Mouse (Mus musculus): Measurements from ENCODE around the gene Kdm5b. TPM values are rescaled to one million over a fixed set of nuclear protein-coding genes. Genes with fewer than 3 reads are reported as not detected.
A peak's percentile ranks its signal among the peaks of the same experiment; 100 is the strongest.

The Kdm5b gene
- 28.5 and 29.5 TPM in 2 replicates for polyA plus RNA-seq (2015; fragmentation: Nextera tagmentation; extraction: Ambion mirVana)

DNA sequence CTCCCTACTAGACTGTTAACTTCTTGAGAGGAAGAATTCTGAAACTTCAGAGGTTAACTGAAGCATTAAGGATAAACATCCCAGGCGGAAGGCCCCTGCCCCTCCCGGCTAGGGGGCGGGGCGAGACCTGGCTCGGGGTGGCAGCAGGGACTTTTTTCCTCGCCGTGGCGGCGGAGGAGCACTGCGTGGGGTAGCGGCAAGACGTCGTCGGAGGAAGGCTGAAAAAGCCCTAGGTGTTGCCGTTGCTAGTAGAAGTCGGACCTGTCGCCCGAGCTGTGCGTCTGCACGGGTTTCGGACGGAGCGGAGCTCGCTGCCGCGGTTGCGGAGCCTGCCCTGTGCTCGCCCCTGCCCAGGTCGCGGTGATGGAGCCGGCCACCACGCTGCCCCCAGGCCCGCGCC is at the start of gene Kdm5b:
TSS of gene Kdm5b (plus strand) at position 196 of the 400 bp plus-strand sequence.
- H3K27me3 ChIP-seq (ENCODE audit: control insufficient read depth, insufficient read depth, low read length): no peaks in the 10 kb centered on the region
- DNase-seq (ENCODE audit: low spot score): peak; percentile 91
- H3K4me2 ChIP-seq (replicated peaks; ENCODE audit: low read depth): peak within 1 kb of the TSS; percentile 82
- ATAC-seq (ENCODE audit: low FRiP score, low TSS enrichment): peak; percentile 39
- H3K4me1 ChIP-seq (replicated peaks; ENCODE audit: control insufficient read depth, insufficient read depth): peaks cover 2% of the 10 kb centered on the region; the same call in 1 of the 2 replicates
- under 1% methylated on average over 34 of the region's 34 CpGs for WGBS
- TF ChIP-seq EP300 (optimal IDR thresholded peaks at IDR 0.05) (no peak), CTCF (IDR thresholded peaks at IDR 0.05; ENCODE audit: low read depth) (peak; percentile 24)
- H3K9ac ChIP-seq (ENCODE audit: low read length): peak within 1 kb of the TSS; percentile 98
- H3K36me3 ChIP-seq (ENCODE audit: control insufficient read depth, insufficient read depth, low read length): no peaks in the 10 kb centered on the region
- peak within 1 kb of the TSS; percentile 98 for H3K27ac ChIP-seq (replicated peaks)
- no peaks in the 10 kb centered on the region for H3K9me3 ChIP-seq (ENCODE audit: control insufficient read depth, low read length)
- H3K4me3 ChIP-seq (ENCODE audit: low read depth, low read length): peak within 1 kb of the TSS; percentile 98

DNA sequence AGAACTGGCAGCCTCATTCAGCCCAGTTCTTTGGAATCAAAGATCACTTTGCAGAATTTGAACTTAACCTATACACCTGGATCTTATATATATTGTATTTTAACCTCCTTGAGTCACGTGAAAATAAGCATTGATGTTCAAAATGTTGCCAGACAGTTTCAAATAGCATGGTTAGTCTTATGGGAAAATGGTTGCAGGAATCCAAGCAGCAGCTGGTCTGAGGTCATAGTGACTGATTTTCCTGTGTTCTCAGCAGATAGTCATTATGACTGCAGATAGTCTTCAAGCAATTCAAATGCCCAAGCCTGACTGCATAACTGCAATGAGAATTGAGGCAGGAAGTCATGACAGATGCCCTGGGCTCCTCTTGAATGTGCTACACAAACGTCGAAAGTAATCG is 47.8 kb upstream of the Kdm5b start:
- Histone ChIP-seq H3K27ac (replicated peaks) (no peak overlapping the region), H3K9me3 (ENCODE audit: control insufficient read depth, low read length) (no peaks in the 10 kb centered on the region), H3K9ac (ENCODE audit: low read length) (no peak overlapping the region), H3K4me3 (ENCODE audit: low read depth, low read length) (no peak overlapping the region), H3K27me3 (ENCODE audit: control insufficient read depth, insufficient read depth, low read length) (no peaks in the 10 kb centered on the region), H3K36me3 (ENCODE audit: control insufficient read depth, insufficient read depth, low read length) (peaks cover 2% of the 10 kb centered on the region; the same call in 1 of the 2 replicates), H3K4me1 (replicated peaks; ENCODE audit: control insufficient read depth, insufficient read depth) (peaks cover 6% of the 10 kb centered on the region), H3K4me2 (replicated peaks; ENCODE audit: low read depth) (no peak overlapping the region)
- WGBS: 61% methylated on average over 4 of the region's 4 CpGs
- DNase-seq (ENCODE audit: low spot score) (no peak), ATAC-seq (ENCODE audit: low FRiP score, low TSS enrichment) (no peak)
- no peak for TF ChIP-seq CTCF (IDR thresholded peaks at IDR 0.05; ENCODE audit: low read depth)

DNA sequence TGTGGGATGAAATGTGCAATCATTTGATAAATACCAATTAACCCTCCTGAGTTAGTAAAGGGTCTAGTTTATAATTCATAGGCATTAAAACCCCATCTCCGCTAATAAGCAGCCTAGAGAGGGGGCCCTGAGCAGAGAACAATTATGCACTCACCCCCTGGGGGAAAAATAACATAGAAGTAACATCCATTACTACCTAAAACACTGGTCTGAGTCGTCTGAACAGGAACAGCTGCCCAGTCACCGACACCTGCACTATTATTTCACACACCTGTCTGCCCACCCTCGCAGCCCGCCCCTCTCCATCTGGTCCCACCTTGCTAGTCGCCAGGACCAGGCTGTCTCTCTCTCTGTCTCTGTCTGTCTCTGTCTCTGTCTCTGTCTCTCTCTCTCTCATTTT is 47.4 kb upstream of the Kdm5b start:
- 57% methylated on average over 6 of the region's 6 CpGs for WGBS
- DNase-seq (ENCODE audit: low spot score) (no peak), ATAC-seq (ENCODE audit: low FRiP score, low TSS enrichment) (no peak)
- Histone ChIP-seq H3K4me1 (replicated peaks; ENCODE audit: control insufficient read depth, insufficient read depth) (peaks cover 6% of the 10 kb centered on the region), H3K27me3 (ENCODE audit: control insufficient read depth, insufficient read depth, low read length) (no peaks in the 10 kb centered on the region), H3K36me3 (ENCODE audit: control insufficient read depth, insufficient read depth, low read length) (peaks cover 2% of the 10 kb centered on the region; the same call in 1 of the 2 replicates), H3K27ac (replicated peaks) (no peak overlapping the region), H3K9ac (ENCODE audit: low read length) (no peak overlapping the region), H3K9me3 (ENCODE audit: control insufficient read depth, low read length) (no peaks in the 10 kb centered on the region), H3K4me2 (replicated peaks; ENCODE audit: low read depth) (peak overlapping the region; percentile 91; the same call in 1 of the 2 replicates), H3K4me3 (ENCODE audit: low read depth, low read length) (no peak overlapping the region; the same call in 1 of the 2 replicates)
- TF ChIP-seq CTCF (IDR thresholded peaks at IDR 0.05; ENCODE audit: low read depth): no peak
- no peak for TF ChIP-seq EP300 (optimal IDR thresholded peaks at IDR 0.05)

DNA sequence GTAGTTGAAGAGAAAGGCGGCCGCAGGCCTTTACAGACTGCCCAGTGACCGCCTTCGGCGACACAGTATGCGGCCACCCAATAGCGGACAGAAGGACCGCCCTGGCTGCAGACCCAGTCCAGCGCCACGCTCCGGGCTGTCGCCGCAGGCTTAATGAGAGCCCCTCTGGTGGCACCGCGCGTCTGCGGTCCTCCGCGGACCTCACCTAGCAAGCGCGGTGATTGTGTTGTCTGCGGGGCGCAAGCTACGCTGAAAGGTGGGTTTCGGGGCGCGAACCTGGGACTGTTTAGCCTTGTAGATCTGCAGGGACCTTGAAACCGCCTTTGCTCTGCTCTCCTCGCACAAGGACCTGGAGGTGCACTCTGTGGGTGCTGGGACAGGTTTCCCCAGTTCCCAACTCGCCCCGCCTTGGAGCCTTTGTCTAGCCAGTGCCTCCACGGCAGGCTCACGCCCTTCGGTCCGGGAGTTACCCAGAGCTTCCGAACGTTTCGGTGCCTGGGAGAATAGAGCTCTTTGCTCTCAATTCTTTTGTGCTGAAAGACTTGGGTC is 46.6 kb upstream of the Kdm5b start:
- peak; percentile 91 for DNase-seq (ENCODE audit: low spot score)
- 2% methylated on average over 38 of the region's 38 CpGs for WGBS
- ATAC-seq (ENCODE audit: low FRiP score, low TSS enrichment): peak; percentile 92
- H3K9me3 ChIP-seq (ENCODE audit: control insufficient read depth, low read length): no peaks in the 10 kb centered on the region
- H3K4me3 ChIP-seq (ENCODE audit: low read depth, low read length): peak overlapping the region; percentile 52
- H3K36me3 ChIP-seq (ENCODE audit: control insufficient read depth, insufficient read depth, low read length): peaks cover 2% of the 10 kb centered on the region; the same call in 1 of the 2 replicates
- peak overlapping the region; percentile 91 for H3K4me2 ChIP-seq (replicated peaks; ENCODE audit: low read depth)
- H3K27me3 ChIP-seq (ENCODE audit: control insufficient read depth, insufficient read depth, low read length): no peaks in the 10 kb centered on the region
- TF ChIP-seq EP300 (optimal IDR thresholded peaks at IDR 0.05) (no peak), CTCF (IDR thresholded peaks at IDR 0.05; ENCODE audit: low read depth) (no peak)
- peak overlapping the region; percentile 65 for H3K9ac ChIP-seq (ENCODE audit: low read length)
- peaks cover 6% of the 10 kb centered on the region for H3K4me1 ChIP-seq (replicated peaks; ENCODE audit: control insufficient read depth, insufficient read depth)
- H3K27ac ChIP-seq (replicated peaks): peak overlapping the region; percentile 86

DNA sequence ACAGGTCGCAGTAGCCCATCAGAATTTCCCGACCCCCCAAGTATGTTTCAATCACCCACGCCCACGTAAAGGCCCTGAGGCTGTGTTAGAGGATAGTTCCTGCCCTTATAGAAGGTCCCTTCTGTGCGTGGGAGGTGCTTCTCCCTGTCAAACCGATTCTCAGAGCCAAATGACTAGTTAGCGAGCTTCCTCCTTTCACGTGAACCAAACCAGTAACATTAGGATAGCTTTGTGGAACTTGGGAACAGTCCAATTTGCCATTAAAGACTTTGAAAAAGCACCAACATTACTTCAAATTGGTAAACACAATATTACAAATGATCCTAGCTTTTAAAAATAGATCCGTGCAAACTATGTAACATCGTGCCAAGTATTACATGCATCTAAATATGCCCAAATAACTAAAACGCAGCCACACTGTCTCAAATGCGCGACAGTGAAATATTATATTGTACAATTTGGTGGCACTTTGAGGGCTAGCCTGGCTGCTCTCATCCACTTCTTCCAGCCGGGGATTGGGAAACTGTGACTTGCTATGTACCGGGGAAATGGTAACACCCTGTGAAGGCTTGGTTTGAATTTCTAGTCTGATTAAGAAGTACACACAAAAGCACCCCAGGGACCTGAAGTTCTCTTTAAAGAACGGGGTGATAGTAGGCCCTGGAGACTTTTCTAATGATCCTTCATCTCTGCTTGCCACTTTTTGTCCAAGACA is 45.9 kb upstream of the Kdm5b start:
- ATAC-seq (ENCODE audit: low FRiP score, low TSS enrichment): peak; percentile 20
- peak overlapping the region; percentile 91 for H3K4me2 ChIP-seq (replicated peaks; ENCODE audit: low read depth)

DNA sequence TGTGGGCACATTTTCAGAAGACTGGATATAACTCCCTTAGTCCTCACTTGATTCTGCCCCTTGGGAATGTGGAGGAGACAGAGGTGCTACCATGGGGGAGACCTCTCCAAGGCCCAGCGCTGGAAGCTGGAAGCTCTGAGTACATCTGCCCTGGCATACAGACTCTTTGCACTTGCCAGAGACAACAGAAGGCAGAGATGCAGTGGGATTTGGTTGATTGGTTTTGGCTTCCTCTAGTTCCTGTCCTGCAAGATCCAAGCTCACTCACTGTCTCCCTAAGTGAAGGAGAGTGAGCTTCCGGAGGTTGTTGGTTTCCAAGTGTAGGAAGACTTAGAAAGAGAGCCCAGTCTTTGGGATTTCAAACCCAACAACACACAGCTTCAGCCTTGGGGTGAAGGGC is 44.1 kb upstream of the Kdm5b start:
- WGBS: 67% methylated on average over 2 of the region's 2 CpGs
- no peak overlapping the region for H3K27ac ChIP-seq (replicated peaks)
- no peak for DNase-seq (ENCODE audit: low spot score)

More for the DNA sequence above, 45.9 kb upstream of the Kdm5b start:
- Histone ChIP-seq H3K36me3 (ENCODE audit: control insufficient read depth, insufficient read depth, low read length) (peaks cover 2% of the 10 kb centered on the region; the same call in 1 of the 2 replicates), H3K4me1 (replicated peaks; ENCODE audit: control insufficient read depth, insufficient read depth) (peaks cover 6% of the 10 kb centered on the region), H3K9ac (ENCODE audit: low read length) (peak overlapping the region; percentile 65; the same call in 1 of the 2 replicates), H3K4me3 (ENCODE audit: low read depth, low read length) (peak overlapping the region; percentile 52), H3K9me3 (ENCODE audit: control insufficient read depth, low read length) (no peaks in the 10 kb centered on the region), H3K27me3 (ENCODE audit: control insufficient read depth, insufficient read depth, low read length) (no peaks in the 10 kb centered on the region), H3K27ac (replicated peaks) (peak overlapping the region; percentile 86)
- no peak for DNase-seq (ENCODE audit: low spot score)
- WGBS: 23% methylated on average over 16 of the region's 16 CpGs
- TF ChIP-seq EP300 (optimal IDR thresholded peaks at IDR 0.05) (no peak), CTCF (IDR thresholded peaks at IDR 0.05; ENCODE audit: low read depth) (no peak)

More for the DNA sequence above, 44.1 kb upstream of the Kdm5b start:
- Histone ChIP-seq H3K9me3 (ENCODE audit: control insufficient read depth, low read length) (no peaks in the 10 kb centered on the region), H3K9ac (ENCODE audit: low read length) (no peak overlapping the region), H3K4me3 (ENCODE audit: low read depth, low read length) (no peak overlapping the region), H3K36me3 (ENCODE audit: control insufficient read depth, insufficient read depth, low read length) (no peaks in the 10 kb centered on the region), H3K27me3 (ENCODE audit: control insufficient read depth, insufficient read depth, low read length) (no peaks in the 10 kb centered on the region), H3K4me2 (replicated peaks; ENCODE audit: low read depth) (no peak overlapping the region), H3K4me1 (replicated peaks; ENCODE audit: control insufficient read depth, insufficient read depth) (peaks cover 6% of the 10 kb centered on the region)
- ATAC-seq (ENCODE audit: low FRiP score, low TSS enrichment): no peak
- TF ChIP-seq CTCF (IDR thresholded peaks at IDR 0.05; ENCODE audit: low read depth): no peak
